Mouse (Mus musculus): ENCODE measurements around the gene Prr19.

DNA sequence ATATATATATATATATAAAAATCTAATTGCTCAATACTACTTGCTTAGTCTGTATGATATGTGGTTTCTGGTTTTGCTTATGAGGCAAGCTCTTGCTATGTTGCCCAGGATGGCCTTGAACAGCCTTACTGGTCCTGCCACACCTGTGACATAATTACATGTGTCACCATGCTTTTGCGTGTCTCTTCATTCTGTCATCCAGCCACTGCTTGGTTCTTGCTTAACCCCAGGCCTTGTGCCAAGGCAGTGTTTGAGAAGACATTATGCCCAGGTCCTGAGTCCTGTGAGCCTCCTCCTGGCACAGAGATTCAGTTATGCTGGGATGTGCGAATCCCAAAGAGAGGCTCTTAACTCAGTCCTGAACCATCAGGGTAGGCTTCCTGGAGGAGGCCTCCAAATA, 22.0 kb downstream of the Prr19 start:
- no peak for TF ChIP-seq HCFC1 (IDR thresholded peaks at IDR 0.05; ENCODE audit: borderline replicate concordance, insufficient read depth, low read length)
- no peak for TF ChIP-seq ZNF384 (IDR thresholded peaks at IDR 0.05; ENCODE audit: low read depth, low read length)
